Mouse (Mus musculus) MEL (cell line): ENCODE data around the gene 1700016K19Rik. TPM values are rescaled to one million over a fixed set of nuclear protein-coding genes. Genes with fewer than 3 reads are reported as not detected.

Experiments
- DNase-seq: peaks from one replicate; pipeline ENCODE4 v3.0.0; 2011; ENCODE audit warnings: low read depth, low spot score
- H3K27ac ChIP-seq: 2 replicates; pipeline ENCODE4 v1.5.1; 2012; ENCODE audit warnings: low read depth, mild to moderate bottlenecking, control low read depth, low read length, moderate library complexity; ENCODE audit not compliant: control insufficient read depth
- H3K27me3 ChIP-seq, 2 experiments: fragments of 150-350 bp in 1 of 2; sonication (generic) in 1 of 2; 2 replicates each; pipeline ENCODE4 v1.6.1; 2012; ENCODE audit warnings: low read length in 2 of 2, mild to moderate bottlenecking in 2 of 2, improper control_type of control experiment in 1 of 2, moderate library complexity in 1 of 2; ENCODE audit not compliant: insufficient read depth in 2 of 2, control insufficient read depth in 1 of 2
- H3K36me3 ChIP-seq, 2 experiments: 2 replicates each; pipeline ENCODE4 v1.6.1; 2012 to 2014; ENCODE audit warnings: low read length in 2 of 2, improper control_type of control experiment in 1 of 2, inconsistent platforms in 1 of 2, mild to moderate bottlenecking in 1 of 2; ENCODE audit not compliant: insufficient read depth in 2 of 2, control insufficient read depth in 1 of 2
- H3K4me1 ChIP-seq, 2 experiments: fragments of 150-350 bp in 1 of 2; sonication (generic) in 1 of 2; 2 replicates each; pipeline ENCODE4 v1.6.1; 2012; ENCODE audit warnings: low read length in 2 of 2, improper control_type of control experiment in 1 of 2, mild to moderate bottlenecking in 1 of 2; ENCODE audit not compliant: insufficient read depth in 2 of 2, control insufficient read depth in 1 of 2
- H3K4me3 ChIP-seq, 2 experiments: fragments of 150-350 bp in 1 of 2; sonication (generic) in 1 of 2; 2 replicates each; pipeline ENCODE4 v1.5.1; 2012; ENCODE audit warnings: low read depth in 2 of 2, low read length in 2 of 2, mild to moderate bottlenecking in 2 of 2, moderate library complexity in 2 of 2, control low read depth in 1 of 2, improper control_type of control experiment in 1 of 2; ENCODE audit not compliant: control insufficient read depth in 1 of 2, insufficient read depth in 1 of 2
- H3K79me2 ChIP-seq: 2 replicates; pipeline ENCODE4 v1.6.1; 2012; ENCODE audit warnings: mild to moderate bottlenecking, low read length, moderate library complexity; ENCODE audit not compliant: control insufficient read depth, poor library complexity, insufficient read depth
- H3K9ac ChIP-seq: 2 replicates; pipeline ENCODE4 v1.6.1; 2012; ENCODE audit warnings: low read depth, mild to moderate bottlenecking, control low read depth, low read length, moderate library complexity; ENCODE audit not compliant: control insufficient read depth, poor library complexity, severe bottlenecking
- H3K9me3 ChIP-seq: fragments of 150-350 bp; sonication (generic); replicated peaks from 2 replicates; pipeline ENCODE4 v1.6.1; 2012; ENCODE audit warnings: mild to moderate bottlenecking, low read length, improper control_type of control experiment, moderate library complexity; ENCODE audit not compliant: insufficient read depth
- BHLHE40 ChIP-seq: IDR thresholded peaks from 2 replicates; pipeline ENCODE4 v1.6.1; 2012; ENCODE audit warnings: low read depth, mild to moderate bottlenecking, inconsistent platforms, low read length, improper control_type of control experiment, borderline replicate concordance
- CHD1 ChIP-seq: IDR thresholded peaks from 2 replicates; pipeline ENCODE4 v1.6.1; 2012; ENCODE audit warnings: low read depth, mild to moderate bottlenecking, inconsistent platforms, low read length, improper control_type of control experiment
- CTCF ChIP-seq, 3 experiments: IDR thresholded peaks in 2 of 3; conservative IDR thresholded peaks in 1 of 3; 2 replicates each; pipeline ENCODE4 v1.5.1; 2011 to 2012; ENCODE audit warnings: low read length in 3 of 3, low read depth in 2 of 3, mild to moderate bottlenecking in 2 of 3, improper control_type of control experiment in 1 of 3, inconsistent platforms in 1 of 3, mixed read lengths in 1 of 3, moderate library complexity in 1 of 3; ENCODE audit not compliant: control insufficient read depth in 1 of 3, insufficient read depth in 1 of 3, poor library complexity in 1 of 3, severe bottlenecking in 1 of 3
- ELF1 ChIP-seq: IDR thresholded peaks from 2 replicates; pipeline ENCODE4 v1.6.1; 2014; ENCODE audit warnings: low read depth, mild to moderate bottlenecking, inconsistent platforms, low read length, improper control_type of control experiment, moderate library complexity
- ETS1 ChIP-seq: IDR thresholded peaks from 2 replicates; pipeline ENCODE4 v1.6.1; 2012; ENCODE audit warnings: low read depth, mild to moderate bottlenecking, inconsistent platforms, low read length, improper control_type of control experiment, moderate library complexity
- GABPA ChIP-seq: IDR thresholded peaks from 2 replicates; pipeline ENCODE4 v1.6.1; 2012; ENCODE audit warnings: low read depth, mild to moderate bottlenecking, inconsistent platforms, low read length, improper control_type of control experiment, moderate library complexity
- GATA1 ChIP-seq: IDR thresholded peaks from 2 replicates; pipeline ENCODE4 v1.6.1; 2011; ENCODE audit warnings: low read depth, low read length, improper control_type of control experiment
- MAFK ChIP-seq: IDR thresholded peaks from 2 replicates; pipeline ENCODE4 v1.6.1; 2011; ENCODE audit warnings: low read depth, mild to moderate bottlenecking, low read length, improper control_type of control experiment, borderline replicate concordance
- MAZ ChIP-seq: IDR thresholded peaks from 2 replicates; pipeline ENCODE4 v1.6.1; 2012; ENCODE audit warnings: low read depth, mild to moderate bottlenecking, inconsistent platforms, low read length, improper control_type of control experiment
- MEF2A ChIP-seq: IDR thresholded peaks from 2 replicates; pipeline ENCODE4 v1.6.1; 2014; ENCODE audit warnings: low read depth, mild to moderate bottlenecking, inconsistent platforms, low read length, improper control_type of control experiment; ENCODE audit not compliant: poor library complexity, insufficient replicate concordance, severe bottlenecking; ENCODE audit errors: extremely low read depth
- MXI1 ChIP-seq: IDR thresholded peaks from 2 replicates; pipeline ENCODE4 v1.6.1; 2011; ENCODE audit warnings: mild to moderate bottlenecking, low read depth, low read length, improper control_type of control experiment
- MYB ChIP-seq: IDR thresholded peaks from 2 replicates; pipeline ENCODE4 v1.6.1; 2011; ENCODE audit warnings: mild to moderate bottlenecking, low read depth, low read length, improper control_type of control experiment
- NELFE ChIP-seq: IDR thresholded peaks from 2 replicates; pipeline ENCODE4 v1.6.1; 2011; ENCODE audit warnings: low read depth, low read length, improper control_type of control experiment
- NRF1 ChIP-seq: IDR thresholded peaks from 2 replicates; pipeline ENCODE4 v1.6.1; 2014; ENCODE audit warnings: low read depth, mild to moderate bottlenecking, inconsistent platforms, low read length, improper control_type of control experiment, moderate library complexity; ENCODE audit not compliant: poor library complexity, insufficient read depth, severe bottlenecking
- POLR2A ChIP-seq, 2 experiments: IDR thresholded peaks; 2 replicates each; pipeline ENCODE4 v1.6.1; 2011 to 2012; ENCODE audit warnings: low read length in 2 of 2, mild to moderate bottlenecking in 2 of 2, control low read depth in 1 of 2, improper control_type of control experiment in 1 of 2, low read depth in 1 of 2, moderate library complexity in 1 of 2; ENCODE audit not compliant: control insufficient read depth in 1 of 2, insufficient read depth in 1 of 2, poor library complexity in 1 of 2
- POLR2AphosphoS5 ChIP-seq: IDR thresholded peaks from 2 replicates; pipeline ENCODE4 v1.6.1; 2012; ENCODE audit warnings: low read depth, borderline replicate concordance, mild to moderate bottlenecking, inconsistent platforms, low read length, moderate library complexity, mixed read lengths
- RAD21 ChIP-seq: IDR thresholded peaks from 2 replicates; pipeline ENCODE4 v1.6.1; 2011; ENCODE audit warnings: mild to moderate bottlenecking, low read depth, low read length, improper control_type of control experiment
- RCOR1 ChIP-seq: IDR thresholded peaks from 2 replicates; pipeline ENCODE4 v1.6.1; 2012; ENCODE audit warnings: low read depth, mild to moderate bottlenecking, inconsistent platforms, low read length, improper control_type of control experiment
- SIN3A ChIP-seq: IDR thresholded peaks from 2 replicates; pipeline ENCODE4 v1.6.1; 2012; ENCODE audit warnings: low read length, improper control_type of control experiment, inconsistent platforms
- TAL1 ChIP-seq: IDR thresholded peaks from 2 replicates; pipeline ENCODE4 v1.6.1; 2012; ENCODE audit warnings: mild to moderate bottlenecking, inconsistent platforms, low read length, moderate library complexity, mixed read lengths
- TBP ChIP-seq: IDR thresholded peaks from 2 replicates; pipeline ENCODE4 v1.8.0; 2011; ENCODE audit warnings: low read depth, low read length, improper control_type of control experiment
- TCF12 ChIP-seq: IDR thresholded peaks from 2 replicates; pipeline ENCODE4 v1.6.1; 2014; ENCODE audit warnings: low read depth, mild to moderate bottlenecking, inconsistent platforms, low read length, improper control_type of control experiment, moderate library complexity
- UBTF ChIP-seq: IDR thresholded peaks from 2 replicates; pipeline ENCODE4 v1.6.1; 2012; ENCODE audit warnings: low read depth, mild to moderate bottlenecking, inconsistent platforms, low read length, improper control_type of control experiment, moderate library complexity, borderline replicate concordance; ENCODE audit not compliant: insufficient read depth
- ZC3H11A ChIP-seq: IDR thresholded peaks from 2 replicates; pipeline ENCODE4 v1.6.1; 2012; ENCODE audit warnings: low read depth, mild to moderate bottlenecking, inconsistent platforms, low read length, improper control_type of control experiment
- ZKSCAN1 ChIP-seq: IDR thresholded peaks from 2 replicates; pipeline ENCODE4 v1.6.1; 2012; ENCODE audit warnings: low read depth, mild to moderate bottlenecking, inconsistent platforms, low read length, improper control_type of control experiment, moderate library complexity
- ZMIZ1 ChIP-seq: IDR thresholded peaks from 2 replicates; pipeline ENCODE4 v1.6.1; 2012; ENCODE audit warnings: low read depth, mild to moderate bottlenecking, inconsistent platforms, low read length, improper control_type of control experiment, moderate library complexity
- ZNF384 ChIP-seq: IDR thresholded peaks from 2 replicates; pipeline ENCODE4 v1.6.1; 2012; ENCODE audit warnings: low read depth, mild to moderate bottlenecking, inconsistent platforms, low read length, improper control_type of control experiment
- polyA plus RNA-seq, 2 experiments: library from polyadenylated mRNA; stranded (reverse) in 1 of 2; unstranded in 1 of 2; fragments of >175 nt in 1 of 2; fragments of >200 nt in 1 of 2; gene quantifications; 2 replicates each; pipeline versions ENCODE4 v1.2.1 to v1.2.4; 2012; ENCODE audit warnings: low replicate concordance in 2 of 2, low read depth in 1 of 2; ENCODE audit not compliant: insufficient read length in 2 of 2, insufficient read depth in 1 of 2, missing spikeins in 1 of 2
- total RNA-seq: library from RNA; depleted of rRNA; stranded (reverse); fragments of 300-350 nt; gene quantifications from 2 replicates; pipeline ENCODE4 v1.2.3, GENCODE M21; 2012

Gene 1700016K19Rik
- total and polyA plus RNA-seq, 3 experiments: 0.25 TPM; not detected in 2

DNA sequence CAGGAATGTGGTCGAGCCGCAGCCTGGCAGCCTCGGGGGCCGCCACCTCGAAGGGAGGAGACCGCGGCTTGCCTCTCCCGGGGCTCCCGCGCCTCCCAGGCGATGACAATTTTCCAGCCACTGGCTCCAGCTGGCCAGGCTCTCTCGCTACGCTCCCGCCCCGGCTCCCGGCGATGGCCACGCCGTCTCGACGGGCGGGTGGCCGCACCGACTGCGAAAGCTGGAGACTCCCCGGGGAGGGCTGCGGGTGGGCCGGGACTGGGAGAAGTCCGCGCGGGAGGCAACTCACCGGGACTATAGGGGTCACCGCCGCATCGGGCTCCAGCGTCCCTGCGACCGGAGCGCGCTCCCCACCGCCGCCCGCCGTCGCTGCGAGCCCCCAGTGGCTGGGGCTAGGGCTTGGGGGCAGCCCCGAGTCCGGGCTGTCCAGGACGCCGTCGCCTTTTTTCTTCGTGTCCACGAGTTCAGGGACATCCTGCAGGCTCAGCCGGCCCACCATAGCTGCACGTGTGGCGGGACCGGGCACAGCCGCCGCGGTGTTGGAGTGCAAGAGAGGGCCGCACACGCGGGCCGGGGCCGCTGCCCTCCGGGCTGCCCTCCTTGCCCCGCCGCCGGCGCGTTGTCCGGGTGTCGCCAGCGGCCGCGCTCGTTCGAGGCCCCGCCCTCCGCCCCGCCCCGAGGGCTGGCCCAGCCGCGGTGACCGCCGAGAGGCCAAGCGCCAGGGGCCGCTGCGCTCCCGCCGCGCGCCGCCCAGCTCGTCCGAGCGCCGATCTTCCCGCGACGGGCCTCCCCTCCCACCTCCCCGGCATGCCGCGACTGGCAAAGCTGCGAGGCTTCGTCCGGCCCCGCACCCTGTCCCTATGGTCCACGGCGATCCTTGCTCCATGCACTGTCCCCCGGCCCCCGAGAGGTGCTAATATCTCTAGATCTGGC, 27.7 kb downstream of the 1700016K19Rik start, which contains the start of gene Rflnb:
Gene Rflnb, minus strand, starts transcription at position 644 of the 933 bp plus-strand sequence.
- no peak within 1 kb of the TSS for H3K27ac ChIP-seq

DNA sequence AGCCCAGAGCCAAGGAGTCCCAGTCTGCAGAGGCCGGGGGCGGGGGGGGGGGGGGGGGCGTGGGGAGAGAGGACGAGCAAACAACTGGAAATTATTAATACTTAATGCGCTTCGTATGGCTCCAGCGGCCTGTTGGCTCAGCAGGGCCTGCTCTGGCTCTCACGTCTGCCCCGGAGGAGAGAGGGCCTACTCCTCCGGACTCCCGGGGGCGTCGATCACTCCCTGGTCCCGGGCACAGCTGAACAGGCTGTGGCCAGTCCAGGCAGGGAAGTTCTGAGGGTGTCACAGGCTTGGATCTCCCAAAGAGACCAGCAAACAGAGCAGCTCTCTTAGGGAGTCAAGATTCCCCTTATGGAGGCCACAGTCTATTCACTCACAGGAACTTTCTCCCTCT, 28.4 kb downstream of the 1700016K19Rik start:
- TF ChIP-seq TAL1: no peak
- TF ChIP-seq ELF1: no peak
- TF ChIP-seq CTCF (IDR thresholded peaks at IDR 0.05 in 2 of 3, conservative IDR thresholded peaks at IDR 0.05 in 1 of 3; ENCODE audit: control insufficient read depth in 1 of 3, insufficient read depth in 1 of 3, low read depth in 2 of 3, low read length in 3 of 3, poor library complexity in 1 of 3, severe bottlenecking in 1 of 3): no peak
- TF ChIP-seq BHLHE40: no peak
- no peak for TF ChIP-seq GABPA
- no peak for TF ChIP-seq RCOR1
- no peak for TF ChIP-seq ZNF384
- no peak for TF ChIP-seq UBTF
- TF ChIP-seq ZKSCAN1: no peak
- TF ChIP-seq GATA1: no peak
- no peak for TF ChIP-seq SIN3A
- no peak for TF ChIP-seq TBP
- no peak for TF ChIP-seq MAZ
- TF ChIP-seq POLR2AphosphoS5: no peak
- no peak for TF ChIP-seq ETS1
- TF ChIP-seq CHD1: no peak
- no peak for TF ChIP-seq NELFE
- no peak for TF ChIP-seq MAFK
- TF ChIP-seq POLR2A (IDR thresholded peaks at IDR 0.05; ENCODE audit: control insufficient read depth in 1 of 2, insufficient read depth in 1 of 2, low read depth in 1 of 2, low read length in 2 of 2, poor library complexity in 1 of 2): no peak
- H3K4me3 ChIP-seq: peak overlapping the region; percentile 81 to 92
- H3K9ac ChIP-seq: peak overlapping the region; percentile 89
- no peaks in the 10 kb centered on the region for H3K9me3 ChIP-seq
- peaks cover 0 to 2% of the 10 kb centered on the region in 2 experiments; a peak in 1 of 4 replicates for H3K36me3 ChIP-seq
- peak; percentile 56 for DNase-seq
- H3K4me1 ChIP-seq: no peaks in the 10 kb centered on the region; a peak in 2 of 4 replicates
- peaks cover 6% of the 10 kb centered on the region; the same call in 1 of the 2 replicates for H3K79me2 ChIP-seq
- peaks cover 2 to 5% of the 10 kb centered on the region in 2 experiments; a peak in 2 of 4 replicates for H3K27me3 ChIP-seq
- no peak overlapping the region for H3K27ac ChIP-seq

More for the DNA sequence above, 27.7 kb downstream of the 1700016K19Rik start, which contains the start of gene Rflnb:
- peak within 1 kb of the TSS; percentile 81 to 92 for H3K4me3 ChIP-seq
- no peaks in the 10 kb centered on the region for H3K9me3 ChIP-seq
- TF ChIP-seq ZMIZ1: no peak
- peak; percentile 18 for TF ChIP-seq RAD21
- 0 out of 2 replicates have a peak, but pooled peaks have one; percentile 26 for TF ChIP-seq MAZ
- peak; percentile 39; the same call in 1 of the 2 replicates for TF ChIP-seq NRF1
- no peak for TF ChIP-seq MEF2A
- 0 out of 2 replicates have a peak, but pooled peaks have one; percentile 3 for TF ChIP-seq TCF12
- no peak for TF ChIP-seq MYB
- peak in 2 of 3 experiments; percentile 28 to 57; a peak in 3 of 6 replicates for TF ChIP-seq CTCF (IDR thresholded peaks at IDR 0.05 in 2 of 3, conservative IDR thresholded peaks at IDR 0.05 in 1 of 3; ENCODE audit: control insufficient read depth in 1 of 3, insufficient read depth in 1 of 3, low read depth in 2 of 3, low read length in 3 of 3, poor library complexity in 1 of 3, severe bottlenecking in 1 of 3)
- TF ChIP-seq UBTF: peak; percentile 69; the same call in 1 of the 2 replicates
- TF ChIP-seq POLR2A (IDR thresholded peaks at IDR 0.05; ENCODE audit: control insufficient read depth in 1 of 2, insufficient read depth in 1 of 2, low read depth in 1 of 2, low read length in 2 of 2, poor library complexity in 1 of 2): peak; percentile 61 to 78; a peak in 3 of 4 replicates
- peak; percentile 44 for TF ChIP-seq SIN3A
- peak; percentile 55 for TF ChIP-seq NELFE
- TF ChIP-seq MXI1: 0 out of 2 replicates have a peak, but pooled peaks have one; percentile 22
- no peak for TF ChIP-seq TAL1
- TF ChIP-seq ZC3H11A: no peak
- TF ChIP-seq, all 39 proteins: peak for 10
- Histone ChIP-seq H3K36me3 (peaks cover 0 to 2% of the 10 kb centered on the region in 2 experiments; a peak in 1 of 4 replicates), H3K9ac (peak within 1 kb of the TSS; percentile 89), H3K27me3 (peaks cover 2 to 4% of the 10 kb centered on the region in 2 experiments; a peak in 2 of 4 replicates), H3K79me2 (peaks cover 6% of the 10 kb centered on the region; the same call in 1 of the 2 replicates), H3K4me1 (no peaks in the 10 kb centered on the region; a peak in 2 of 4 replicates)
- DNase-seq: peak; percentile 79
